Comparison of ENCODE assay signal across 9 mouse cellular contexts in the genomic region with DNA sequence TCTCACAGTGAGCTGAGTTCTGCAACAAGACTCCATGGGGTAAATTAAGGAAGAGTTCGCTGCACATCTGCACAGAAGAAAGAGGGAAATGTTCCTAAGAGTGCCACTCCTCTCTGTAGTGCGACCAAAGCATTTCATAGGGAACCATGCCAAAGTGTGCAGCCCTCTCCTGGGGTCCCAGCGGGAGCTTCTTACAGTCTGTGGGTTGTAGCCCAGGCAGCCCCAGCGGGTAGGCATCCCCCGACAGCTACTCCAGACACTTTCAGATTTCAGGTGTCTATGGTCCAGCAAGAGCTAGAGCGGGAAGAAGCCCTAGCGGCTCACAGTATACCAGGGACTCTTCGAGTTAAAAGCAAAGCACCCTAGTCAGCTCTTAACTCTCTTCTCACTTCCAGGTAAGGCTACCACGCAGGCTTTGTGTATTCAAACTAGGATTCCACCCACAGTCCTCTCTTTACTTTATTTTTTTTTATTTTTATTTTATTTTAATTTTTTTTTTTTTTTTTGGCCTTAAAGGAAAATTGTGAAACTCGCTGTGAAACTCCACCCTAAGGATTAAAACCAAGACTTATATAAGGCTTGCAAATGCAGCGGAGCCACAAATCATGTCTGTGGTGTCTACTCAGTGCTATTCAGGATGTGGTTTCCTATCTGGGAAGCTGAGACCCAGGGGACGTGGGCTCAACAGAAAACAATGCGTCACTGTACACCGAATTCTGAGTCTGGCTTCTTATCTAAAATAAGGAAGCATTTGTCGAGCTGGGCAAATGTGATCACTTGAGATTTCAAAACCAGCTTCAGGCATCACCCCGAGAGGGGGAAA.
DNase-seq lines count a peak whose midpoint lies in the region; ATAC-seq and TF ChIP-seq lines count a peak whose summit lies in the region.
"Had no signal": no experiment of that assay in that cellular context is flagged by ENCODE, and none has a peak within 500 bp of the region (broad histone marks: within the 10 kb centered on the region; RNA-seq: fewer than 3 reads in every experiment).

No protein-coding gene starts in this region.

- H3K36me3 ChIP-seq in midbrain, embryonic 12.5 days, result no peaks in the 10 kb centered on the region
- H3K36me3 ChIP-seq in midbrain, embryonic 16.5 days (ENCODE audit: control insufficient read depth, insufficient read depth, low read length), result no peaks in the 10 kb centered on the region
- no peaks in the 10 kb centered on the region for H3K36me3 ChIP-seq in heart, embryonic 13.5 days
- no peaks in the 10 kb centered on the region for H3K36me3 ChIP-seq in myocyte (ENCODE audit: control insufficient read depth, insufficient read depth)
- H3K36me3 ChIP-seq: neural tube, embryonic 12.5 days had no signal

- no peak overlapping the region for H3ac ChIP-seq in myocyte (ENCODE audit: control insufficient read depth, insufficient read length)

- TF ChIP-seq POLR2A in myocyte (IDR thresholded peaks at IDR 0.05; ENCODE audit: insufficient read length, low read depth), result no peak

- peak; percentile 77 for ATAC-seq in frontal cortex, adult (ENCODE audit: low TSS enrichment)
- no peak for ATAC-seq in midbrain, embryonic 12.5 days (ENCODE audit: low FRiP score, low read depth)
- ATAC-seq in midbrain, embryonic 16.5 days, result no peak
- no peak for ATAC-seq in heart, embryonic 13.5 days (ENCODE audit: extremely low read depth, insufficient number of reproducible peaks, low FRiP score, low TSS enrichment)

- DNase-seq in frontal cortex, postnatal 10 days (ENCODE audit: low spot score in 2 of 2), result no peak
- no peak for DNase-seq in right cerebral cortex, postnatal 25 days
- no peak for DNase-seq in layer of hippocampus, postnatal 10 days (ENCODE audit: low spot score in 2 of 2)

- H3K4me3 ChIP-seq in midbrain, embryonic 12.5 days, result no peak overlapping the region
- no peak overlapping the region for H3K4me3 ChIP-seq in midbrain, embryonic 16.5 days (ENCODE audit: low read depth, low read length)
- H3K4me3 ChIP-seq in heart, embryonic 13.5 days, result no peak overlapping the region
- peak overlapping the region; percentile 15 for H3K4me3 ChIP-seq in myocyte
- H3K4me3 ChIP-seq: neural tube, embryonic 12.5 days had no signal

- peaks cover 54% of the 10 kb centered on the region for H3K79me2 ChIP-seq in myocyte (ENCODE audit: control insufficient read depth, insufficient read depth)

- H3K9me3 ChIP-seq in midbrain, embryonic 12.5 days, result no peaks in the 10 kb centered on the region
- no peaks in the 10 kb centered on the region for H3K9me3 ChIP-seq in midbrain, embryonic 16.5 days (replicated peaks; ENCODE audit: control insufficient read depth, low read length, poor library complexity, severe bottlenecking)
- no peaks in the 10 kb centered on the region for H3K9me3 ChIP-seq in heart, embryonic 13.5 days
- H3K9me3 ChIP-seq: neural tube, embryonic 12.5 days had no signal

- no peak overlapping the region for H3K4me2 ChIP-seq in midbrain, embryonic 12.5 days (replicated peaks)
- no peak overlapping the region for H3K4me2 ChIP-seq in midbrain, embryonic 16.5 days (ENCODE audit: low read length)
- H3K4me2 ChIP-seq in heart, embryonic 13.5 days, result peak overlapping the region; percentile 52
- peak overlapping the region; percentile 96 for H3K4me2 ChIP-seq in myocyte (ENCODE audit: low read depth)
- H3K4me2 ChIP-seq: neural tube, embryonic 12.5 days had no signal

- peak overlapping the region; percentile 2; the same call in 1 of the 2 replicates for H3K27ac ChIP-seq in midbrain, embryonic 12.5 days (replicated peaks)
- H3K27ac ChIP-seq in midbrain, embryonic 16.5 days (ENCODE audit: low read length), result no peak overlapping the region
- H3K27ac ChIP-seq in heart, embryonic 13.5 days (replicated peaks), result peak overlapping the region; percentile 46
- H3K27ac ChIP-seq: neural tube, embryonic 12.5 days had no signal

- peaks cover 22% of the 10 kb centered on the region for H3K4me1 ChIP-seq in midbrain, embryonic 12.5 days
- H3K4me1 ChIP-seq in midbrain, embryonic 16.5 days (ENCODE audit: control insufficient read depth, insufficient read depth, low read length), result peaks cover 15% of the 10 kb centered on the region
- H3K4me1 ChIP-seq in heart, embryonic 13.5 days, result peaks cover 43% of the 10 kb centered on the region

- no peak overlapping the region for H3K9ac ChIP-seq in midbrain, embryonic 12.5 days (replicated peaks)
- H3K9ac ChIP-seq in midbrain, embryonic 16.5 days (ENCODE audit: low read depth, low read length), result no peak overlapping the region
- peak overlapping the region; percentile 54; the same call in 1 of the 2 replicates for H3K9ac ChIP-seq in heart, embryonic 13.5 days
- H3K9ac ChIP-seq: neural tube, embryonic 12.5 days had no signal

- H3K27me3 ChIP-seq in midbrain, embryonic 12.5 days, result no peaks in the 10 kb centered on the region
- H3K27me3 ChIP-seq in midbrain, embryonic 16.5 days (ENCODE audit: control insufficient read depth, insufficient read depth, low read depth, low read length), result no peaks in the 10 kb centered on the region
- no peaks in the 10 kb centered on the region for H3K27me3 ChIP-seq in heart, embryonic 13.5 days (replicated peaks)
- no peaks in the 10 kb centered on the region for H3K27me3 ChIP-seq in myocyte (ENCODE audit: control insufficient read depth, insufficient read depth, insufficient read length)
- H3K27me3 ChIP-seq: neural tube, embryonic 12.5 days had no signal

- 61% methylated on average over 16 of the region's 16 CpGs for WGBS in midbrain, embryonic 12.5 days
- 55% methylated on average over 16 of the region's 16 CpGs for WGBS in midbrain, embryonic 16.5 days
- WGBS in heart, embryonic 13.5 days, result 39% methylated on average over 16 of the region's 16 CpGs

TF ChIP-seq in myocyte, 11 proteins besides CTCF, POLR2A, EP300 and RAD21:
- TF ChIP-seq MYOD1 (IDR thresholded peaks at IDR 0.05; ENCODE audit: control insufficient read depth in 1 of 3, insufficient read length in 2 of 3, low read depth in 2 of 3), result peak in 1 of 3 experiments; percentile 17
- TF ChIP-seq CEBPB (IDR thresholded peaks at IDR 0.05; ENCODE audit: insufficient read depth, poor library complexity, severe bottlenecking), result peak; percentile 41
- peak; percentile 61 for TF ChIP-seq TCF12 (IDR thresholded peaks at IDR 0.05; ENCODE audit: insufficient read depth, poor library complexity, severe bottlenecking)
- no peak for TF ChIP-seq SRF (IDR thresholded peaks at IDR 0.05; ENCODE audit: control insufficient read depth, insufficient read length, low read depth)
- no peak for TF ChIP-seq MYOG (IDR thresholded peaks at IDR 0.05; ENCODE audit: control insufficient read depth in 1 of 3, insufficient read depth in 1 of 3, insufficient read length in 2 of 3, low read depth in 2 of 3)
TF ChIP-seq in myocyte: peak in this region for 3.

Comparison
In these comparisons a context has a peak if more than half of its experiments do, and no peak if none do; other contexts are left out.
1. H3K4me2 ChIP-seq: peak in heart, embryonic 13.5 days (single experiment) and myocyte (single experiment); none in midbrain, embryonic 12.5 days (single experiment) and midbrain, embryonic 16.5 days (single experiment).